Mouse (Mus musculus): ENCODE results near the gene Ptprk. TPM values are rescaled to one million over a fixed set of nuclear protein-coding genes. Genes with fewer than 3 reads are reported as not detected.

Gene Ptprk
- polyA plus RNA-seq, 1 experiment from 2014 or later, result 22.3 TPM

GRCm38 (mm10) chr10:28550549-28550948, 475.9 kb downstream of the Ptprk start:
- Histone ChIP-seq H3K27ac (replicated peaks; ENCODE audit: low read depth, low read length) (no peak overlapping the region), H3K9me3 (replicated peaks; ENCODE audit: control insufficient read depth, low read length) (no peaks in the 10 kb centered on the region), H3K4me2 (ENCODE audit: low read depth, low read length) (no peak overlapping the region), H3K36me3 (replicated peaks; ENCODE audit: control insufficient read depth, insufficient read depth, low read depth, low read length) (no peaks in the 10 kb centered on the region), H3K27me3 (ENCODE audit: control insufficient read depth, insufficient read depth, low read length) (no peaks in the 10 kb centered on the region), H3K4me3 (ENCODE audit: low read depth, low read length) (no peak overlapping the region), H3K9ac (replicated peaks; ENCODE audit: low read length) (no peak overlapping the region), H3K4me1 (ENCODE audit: control insufficient read depth, insufficient read depth, low read length) (no peaks in the 10 kb centered on the region)
- DNase-seq (ENCODE audit: low spot score) (peak; percentile 15), ATAC-seq (replicated peaks; ENCODE audit: insufficient number of reproducible peaks, low FRiP score, low TSS enrichment, low read depth) (no peak)
- WGBS, result 47% methylated on average over 4 of the region's 4 CpGs

- Histone ChIP-seq H3K27ac (replicated peaks; ENCODE audit: low read depth, low read length) (no peak overlapping the region), H3K9me3 (replicated peaks; ENCODE audit: control insufficient read depth, low read length) (no peaks in the 10 kb centered on the region), H3K36me3 (replicated peaks; ENCODE audit: control insufficient read depth, insufficient read depth, low read depth, low read length) (no peaks in the 10 kb centered on the region), H3K4me1 (ENCODE audit: control insufficient read depth, insufficient read depth, low read length) (no peaks in the 10 kb centered on the region), H3K4me3 (ENCODE audit: low read depth, low read length) (no peak overlapping the region), H3K9ac (replicated peaks; ENCODE audit: low read length) (no peak overlapping the region), H3K27me3 (ENCODE audit: control insufficient read depth, insufficient read depth, low read length) (no peaks in the 10 kb centered on the region), H3K4me2 (ENCODE audit: low read depth, low read length) (no peak overlapping the region)
- DNase-seq (ENCODE audit: low spot score), result no peak
- WGBS, result 90% methylated on average over 2 of the region's 2 CpGs
- no peak for ATAC-seq (replicated peaks; ENCODE audit: insufficient number of reproducible peaks, low FRiP score, low TSS enrichment, low read depth)
Observed at GRCm38 (mm10) chr10:28552068-28552467, 477.4 kb downstream of the Ptprk start.

- no peaks in the 10 kb centered on the region for H3K36me3 ChIP-seq (replicated peaks; ENCODE audit: control insufficient read depth, insufficient read depth, low read depth, low read length)
- H3K4me1 ChIP-seq (ENCODE audit: control insufficient read depth, insufficient read depth, low read length), result no peaks in the 10 kb centered on the region
- H3K9me3 ChIP-seq (replicated peaks; ENCODE audit: control insufficient read depth, low read length), result no peaks in the 10 kb centered on the region
- ATAC-seq (replicated peaks; ENCODE audit: insufficient number of reproducible peaks, low FRiP score, low TSS enrichment, low read depth) (no peak), DNase-seq (ENCODE audit: low spot score) (no peak)
- H3K4me3 ChIP-seq (ENCODE audit: low read depth, low read length), result no peak overlapping the region
- no peak overlapping the region for H3K4me2 ChIP-seq (ENCODE audit: low read depth, low read length)
- 94% methylated on average over 3 of the region's 3 CpGs for WGBS
- no peaks in the 10 kb centered on the region for H3K27me3 ChIP-seq (ENCODE audit: control insufficient read depth, insufficient read depth, low read length)
- no peak overlapping the region for H3K27ac ChIP-seq (replicated peaks; ENCODE audit: low read depth, low read length)
- no peak overlapping the region for H3K9ac ChIP-seq (replicated peaks; ENCODE audit: low read length)
Observed at GRCm38 (mm10) chr10:28564110-28564674, 489.6 kb downstream of the Ptprk start.

GRCm38 (mm10) chr10:28566378-28566777, 491.8 kb downstream of the Ptprk start:
- WGBS, result 61% methylated on average over 4 of the region's 4 CpGs
- H3K4me3 ChIP-seq (ENCODE audit: low read depth, low read length), result no peak overlapping the region
- H3K9me3 ChIP-seq (replicated peaks; ENCODE audit: control insufficient read depth, low read length), result no peaks in the 10 kb centered on the region
- no peak for ATAC-seq (replicated peaks; ENCODE audit: insufficient number of reproducible peaks, low FRiP score, low TSS enrichment, low read depth)
- no peaks in the 10 kb centered on the region for H3K27me3 ChIP-seq (ENCODE audit: control insufficient read depth, insufficient read depth, low read length)
- H3K36me3 ChIP-seq (replicated peaks; ENCODE audit: control insufficient read depth, insufficient read depth, low read depth, low read length), result no peaks in the 10 kb centered on the region
- H3K27ac ChIP-seq (replicated peaks; ENCODE audit: low read depth, low read length), result no peak overlapping the region
- H3K4me1 ChIP-seq (ENCODE audit: control insufficient read depth, insufficient read depth, low read length), result no peaks in the 10 kb centered on the region
- H3K9ac ChIP-seq (replicated peaks; ENCODE audit: low read length), result no peak overlapping the region
- no peak for DNase-seq (ENCODE audit: low spot score)
- no peak overlapping the region for H3K4me2 ChIP-seq (ENCODE audit: low read depth, low read length)

GRCm38 (mm10) chr10:28566828-28567227, 492.2 kb downstream of the Ptprk start:
- no peak for DNase-seq (ENCODE audit: low spot score)
- Histone ChIP-seq H3K27me3 (ENCODE audit: control insufficient read depth, insufficient read depth, low read length) (no peaks in the 10 kb centered on the region), H3K4me2 (ENCODE audit: low read depth, low read length) (no peak overlapping the region), H3K9me3 (replicated peaks; ENCODE audit: control insufficient read depth, low read length) (no peaks in the 10 kb centered on the region), H3K27ac (replicated peaks; ENCODE audit: low read depth, low read length) (no peak overlapping the region), H3K9ac (replicated peaks; ENCODE audit: low read length) (no peak overlapping the region), H3K36me3 (replicated peaks; ENCODE audit: control insufficient read depth, insufficient read depth, low read depth, low read length) (no peaks in the 10 kb centered on the region), H3K4me3 (ENCODE audit: low read depth, low read length) (no peak overlapping the region), H3K4me1 (ENCODE audit: control insufficient read depth, insufficient read depth, low read length) (no peaks in the 10 kb centered on the region)
- WGBS, result 83% methylated on average over 2 of the region's 2 CpGs
- ATAC-seq (replicated peaks; ENCODE audit: insufficient number of reproducible peaks, low FRiP score, low TSS enrichment, low read depth), result no peak

- no peaks in the 10 kb centered on the region for H3K27me3 ChIP-seq (ENCODE audit: control insufficient read depth, insufficient read depth, low read length)
- H3K27ac ChIP-seq (replicated peaks; ENCODE audit: low read depth, low read length), result no peak overlapping the region
- ATAC-seq (replicated peaks; ENCODE audit: insufficient number of reproducible peaks, low FRiP score, low TSS enrichment, low read depth), result no peak
- H3K9ac ChIP-seq (replicated peaks; ENCODE audit: low read length), result no peak overlapping the region
- no peaks in the 10 kb centered on the region for H3K36me3 ChIP-seq (replicated peaks; ENCODE audit: control insufficient read depth, insufficient read depth, low read depth, low read length)
- DNase-seq (ENCODE audit: low spot score), result no peak
- H3K4me2 ChIP-seq (ENCODE audit: low read depth, low read length), result no peak overlapping the region
- WGBS, result 91% methylated on average over 3 of the region's 3 CpGs
- H3K9me3 ChIP-seq (replicated peaks; ENCODE audit: control insufficient read depth, low read length), result no peaks in the 10 kb centered on the region
- no peak overlapping the region for H3K4me3 ChIP-seq (ENCODE audit: low read depth, low read length)
- no peaks in the 10 kb centered on the region for H3K4me1 ChIP-seq (ENCODE audit: control insufficient read depth, insufficient read depth, low read length)
Observed at GRCm38 (mm10) chr10:28567441-28567840, 492.8 kb downstream of the Ptprk start.

GRCm38 (mm10) chr10:28568047-28568446, 493.4 kb downstream of the Ptprk start:
- ATAC-seq (replicated peaks; ENCODE audit: insufficient number of reproducible peaks, low FRiP score, low TSS enrichment, low read depth) (no peak), DNase-seq (ENCODE audit: low spot score) (no peak)
- H3K9ac ChIP-seq (replicated peaks; ENCODE audit: low read length), result no peak overlapping the region
- H3K4me3 ChIP-seq (ENCODE audit: low read depth, low read length), result no peak overlapping the region
- WGBS, result 92% methylated on average over 5 of the region's 5 CpGs
- no peaks in the 10 kb centered on the region for H3K9me3 ChIP-seq (replicated peaks; ENCODE audit: control insufficient read depth, low read length)
- H3K36me3 ChIP-seq (replicated peaks; ENCODE audit: control insufficient read depth, insufficient read depth, low read depth, low read length), result no peaks in the 10 kb centered on the region
- no peaks in the 10 kb centered on the region for H3K27me3 ChIP-seq (ENCODE audit: control insufficient read depth, insufficient read depth, low read length)
- H3K4me1 ChIP-seq (ENCODE audit: control insufficient read depth, insufficient read depth, low read length), result no peaks in the 10 kb centered on the region
- no peak overlapping the region for H3K27ac ChIP-seq (replicated peaks; ENCODE audit: low read depth, low read length)
- no peak overlapping the region for H3K4me2 ChIP-seq (ENCODE audit: low read depth, low read length)

- Histone ChIP-seq H3K4me1 (ENCODE audit: control insufficient read depth, insufficient read depth, low read length) (no peaks in the 10 kb centered on the region), H3K4me3 (ENCODE audit: low read depth, low read length) (no peak overlapping the region), H3K36me3 (replicated peaks; ENCODE audit: control insufficient read depth, insufficient read depth, low read depth, low read length) (no peaks in the 10 kb centered on the region), H3K9me3 (replicated peaks; ENCODE audit: control insufficient read depth, low read length) (no peaks in the 10 kb centered on the region), H3K27ac (replicated peaks; ENCODE audit: low read depth, low read length) (no peak overlapping the region), H3K27me3 (ENCODE audit: control insufficient read depth, insufficient read depth, low read length) (no peaks in the 10 kb centered on the region), H3K9ac (replicated peaks; ENCODE audit: low read length) (no peak overlapping the region), H3K4me2 (ENCODE audit: low read depth, low read length) (no peak overlapping the region)
- ATAC-seq (replicated peaks; ENCODE audit: insufficient number of reproducible peaks, low FRiP score, low TSS enrichment, low read depth) (no peak), DNase-seq (ENCODE audit: low spot score) (no peak)
- WGBS, result 79% methylated on average over 5 of the region's 5 CpGs
Observed at GRCm38 (mm10) chr10:28579596-28579995, 505.0 kb downstream of the Ptprk start.
